Mouse (Mus musculus) heart, adult 2 months (tissue): ENCODE results near the gene 1700021F05Rik. TPM values are rescaled to one million over a fixed set of nuclear protein-coding genes. Genes with fewer than 3 reads are reported as not detected.

Source experiments
- DNase-seq, 2 experiments: peaks; one replicate each; pipeline ENCODE4 v3.0.0; 2021
- H3K27ac ChIP-seq: fragments of 200-600 bp; 2 replicates; pipeline ENCODE4 v1.8.1; 2022
- H3K27me3 ChIP-seq: fragments of 200-500 bp; 2 replicates; pipeline ENCODE4 v1.6.1; 2012; ENCODE audit warnings: mild to moderate bottlenecking, low read length, inconsistent platforms, mixed read lengths; ENCODE audit not compliant: control insufficient read depth, insufficient read depth
- H3K36me3 ChIP-seq: fragments of 200-500 bp; 2 replicates; pipeline ENCODE4 v1.6.1; 2012; ENCODE audit warnings: low read length, inconsistent platforms; ENCODE audit not compliant: control insufficient read depth, insufficient read depth
- H3K4me1 ChIP-seq: fragments of 200-500 bp; 2 replicates; pipeline ENCODE4 v1.6.1; 2011; ENCODE audit warnings: low read length; ENCODE audit not compliant: control insufficient read depth, insufficient read depth
- H3K4me3 ChIP-seq: fragments of 200-600 bp; 2 replicates; pipeline ENCODE4 v1.8.1; 2022
- H3K79me2 ChIP-seq: fragments of 200-500 bp; replicated peaks from 2 replicates; pipeline ENCODE4 v1.6.1; 2012; ENCODE audit warnings: mild to moderate bottlenecking, inconsistent platforms, low read length, moderate library complexity, mixed read lengths; ENCODE audit not compliant: control insufficient read depth, insufficient read depth
- H3K9ac ChIP-seq: fragments of 200-500 bp; 2 replicates; pipeline ENCODE4 v1.6.1; 2012; ENCODE audit warnings: low read depth, mild to moderate bottlenecking, control low read depth, inconsistent platforms, low read length, mixed read lengths
- CTCF ChIP-seq: fragments of 200-600 bp; IDR thresholded peaks from 2 replicates; pipeline ENCODE4 v1.8.1; 2022; ENCODE audit warnings: antibody characterized with exemption, mild to moderate bottlenecking, moderate library complexity
- EP300 ChIP-seq: fragments of 200-500 bp; IDR thresholded peaks from 2 replicates; pipeline ENCODE4 v1.6.1; 2011; ENCODE audit warnings: low read depth, low read length, control low read depth; ENCODE audit not compliant: insufficient read depth
- POLR2A ChIP-seq: fragments of 200-500 bp; IDR thresholded peaks from 2 replicates; pipeline ENCODE4 v1.6.1; 2011; ENCODE audit warnings: mild to moderate bottlenecking, low read depth, low read length, control low read depth; ENCODE audit not compliant: insufficient read depth
- WGBS: fragments of 180-500 bp; shearing (Covaris S2); methylation state at CpG from one replicate; pipeline ENCODE4 v1.1.7; 2018; 5-methylcytosine and 5-hydroxymethylcytosine counted together
- intact Hi-C: fragments of 180-260 bp; cut with DNase I; formaldehyde crosslinking; loops from one replicate; pipeline ENCODE4 v1.15.1; 2025
- polyA plus RNA-seq: library from polyadenylated mRNA; depleted of rRNA; stranded (reverse); fragments of >200 nt; gene quantifications from 2 replicates; pipeline ENCODE4 v1.2.3, GENCODE M21; 2012
- total RNA-seq, 2 experiments: library from RNA; stranded (reverse); gene quantifications; 2 replicates each; pipeline ENCODE4 v1.2.3; 2021

1700021F05Rik gene
- total and polyA plus RNA-seq, 3 experiments: 27.4 to 121 (median 112) TPM

DNA sequence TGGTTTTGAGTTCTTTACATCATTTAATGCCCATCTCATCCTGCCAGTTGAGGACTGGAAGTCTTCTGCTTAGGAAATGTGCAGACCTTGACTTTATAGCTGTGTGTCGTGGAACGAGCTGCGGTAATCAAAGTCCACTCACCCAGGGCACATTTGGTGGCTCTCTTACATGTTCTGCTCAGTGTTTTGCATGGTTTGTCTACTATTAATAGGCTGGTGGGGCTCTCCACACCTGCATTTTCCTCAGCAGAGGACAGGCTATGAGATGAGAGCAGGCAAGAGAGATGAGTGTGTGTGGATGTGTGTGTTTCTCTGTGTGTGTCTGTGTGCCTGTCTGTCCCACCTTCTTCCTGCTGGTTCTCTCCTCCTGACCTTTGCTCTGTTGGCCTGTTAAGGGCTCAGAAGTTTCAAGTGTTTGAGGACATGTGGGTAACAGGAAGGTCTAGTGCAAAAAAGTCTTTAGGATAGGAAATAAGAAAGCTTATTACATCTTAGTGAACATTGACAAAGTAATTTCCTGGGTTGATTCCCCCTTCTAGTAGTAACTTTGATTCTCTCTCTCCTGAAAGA is 53.3 kb downstream of the 1700021F05Rik start:
- intact Hi-C loops: no loop called here
- 78% methylated on average over 3 of the region's 3 CpGs for WGBS
- no peak overlapping the region for H3K27ac ChIP-seq
- H3K27me3 ChIP-seq: no peaks in the 10 kb centered on the region
- H3K79me2 ChIP-seq: peaks cover 2% of the 10 kb centered on the region; the same call in 1 of the 2 replicates
- H3K4me3 ChIP-seq: no peak overlapping the region
- no peak overlapping the region for H3K9ac ChIP-seq
- TF ChIP-seq CTCF: no peak
- no peak for TF ChIP-seq POLR2A
- no peak for TF ChIP-seq EP300
- no peak for DNase-seq
- no peaks in the 10 kb centered on the region for H3K36me3 ChIP-seq
- peaks cover 27% of the 10 kb centered on the region for H3K4me1 ChIP-seq

DNA sequence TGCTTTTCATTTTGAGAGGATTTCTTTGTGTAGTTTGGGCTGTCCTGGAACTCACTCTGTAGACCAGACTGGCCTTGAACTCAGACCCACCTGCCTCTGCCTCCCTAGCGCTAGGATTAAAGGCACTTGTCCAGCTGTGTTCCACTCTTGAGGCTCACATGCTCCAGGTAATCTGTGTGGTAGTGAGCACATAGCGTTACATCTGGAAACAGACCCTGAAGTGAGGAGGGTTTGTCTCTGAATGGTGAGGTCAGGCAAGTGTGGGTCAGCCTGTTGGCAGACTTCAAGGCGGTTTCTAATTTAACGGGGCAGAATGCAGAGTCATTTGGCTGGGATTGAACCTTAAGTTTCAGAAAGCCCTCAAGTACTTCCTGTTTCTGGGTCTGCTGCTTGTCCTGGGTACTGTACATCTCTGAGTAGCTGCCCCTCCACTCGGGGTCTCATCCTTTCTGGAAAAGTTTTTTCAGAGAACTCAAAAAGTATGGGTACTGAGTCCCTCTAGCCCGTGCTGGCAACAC is 55.0 kb downstream of the 1700021F05Rik start:
- 65% methylated on average over 6 of the region's 6 CpGs for WGBS
- Histone ChIP-seq H3K4me1 (peaks cover 27% of the 10 kb centered on the region), H3K9ac (no peak overlapping the region), H3K27ac (peak overlapping the region; percentile 26), H3K79me2 (peaks cover 2% of the 10 kb centered on the region; the same call in 1 of the 2 replicates), H3K36me3 (no peaks in the 10 kb centered on the region), H3K4me3 (no peak overlapping the region), H3K27me3 (no peaks in the 10 kb centered on the region)
- TF ChIP-seq POLR2A (no peak), EP300 (0 out of 2 replicates have a peak, but pooled peaks have one; percentile 32)
- intact Hi-C loops: no loop called here
- DNase-seq: no peak

DNA sequence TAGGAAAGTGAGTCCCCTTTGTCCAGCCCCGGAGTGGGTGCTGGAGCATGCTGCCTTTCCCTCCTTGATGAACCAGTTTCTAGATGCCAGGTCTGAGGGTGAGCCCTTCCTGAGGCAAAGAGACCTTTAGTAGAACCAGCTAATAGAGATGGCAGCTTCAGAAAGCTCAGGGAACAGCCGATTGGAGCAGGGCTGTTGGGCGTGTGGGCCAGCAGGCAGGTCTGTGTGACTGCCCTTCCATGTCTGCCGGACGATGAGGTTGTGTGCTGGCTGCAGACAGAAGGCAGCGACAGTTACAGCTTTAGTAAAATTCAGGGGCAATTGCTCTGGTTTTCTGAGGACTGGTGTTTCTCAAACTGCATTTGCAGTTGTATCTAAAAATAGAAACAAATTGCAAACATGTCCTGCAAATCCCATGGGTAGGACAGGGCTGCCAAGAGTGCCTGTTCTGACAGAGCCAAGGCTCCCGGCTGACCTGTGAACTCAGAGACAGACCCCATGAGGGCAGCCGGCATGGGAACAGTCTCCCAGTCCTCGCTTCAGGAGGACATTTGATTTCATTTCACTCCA is 57.3 kb downstream of the 1700021F05Rik start:
- Histone ChIP-seq H3K36me3 (no peaks in the 10 kb centered on the region), H3K27me3 (no peaks in the 10 kb centered on the region), H3K27ac (peak overlapping the region; percentile 87), H3K9ac (peak overlapping the region; percentile 70), H3K4me3 (peak overlapping the region; percentile 1; the same call in 1 of the 2 replicates), H3K4me1 (peaks cover 15% of the 10 kb centered on the region), H3K79me2 (peaks cover 2% of the 10 kb centered on the region; the same call in 1 of the 2 replicates)
- intact Hi-C loops: no loop called here
- peak; percentile 55 to 68 for DNase-seq
- WGBS: 15% methylated on average over 9 of the region's 9 CpGs
- TF ChIP-seq CTCF (no peak), POLR2A (0 out of 2 replicates have a peak, but pooled peaks have one; percentile 48), EP300 (0 out of 2 replicates have a peak, but pooled peaks have one; percentile 36)

DNA sequence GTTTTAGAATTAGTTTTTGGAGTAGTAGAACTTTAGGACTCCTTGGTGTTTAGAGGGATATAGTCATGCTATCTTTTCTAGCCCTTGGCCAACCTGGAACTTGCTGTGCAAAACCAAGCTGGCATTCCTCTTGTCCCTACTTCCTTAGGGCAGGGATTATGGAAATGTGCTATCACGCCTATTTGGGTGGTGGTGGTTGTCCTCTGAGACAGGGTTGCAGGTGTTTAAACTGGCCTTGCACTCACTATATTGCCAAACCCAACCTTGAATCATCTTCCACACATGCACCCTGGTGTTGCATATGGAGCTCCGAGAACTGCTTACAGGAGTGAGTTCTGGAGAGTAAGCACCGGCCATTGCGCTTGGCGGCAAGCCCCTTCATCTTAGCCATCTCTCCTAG is 58.8 kb downstream of the 1700021F05Rik start:
- peaks cover 2% of the 10 kb centered on the region; the same call in 1 of the 2 replicates for H3K79me2 ChIP-seq
- no peak for TF ChIP-seq POLR2A
- no peak for TF ChIP-seq EP300
- TF ChIP-seq CTCF: no peak
- no peaks in the 10 kb centered on the region for H3K36me3 ChIP-seq
- H3K4me1 ChIP-seq: peaks cover 12% of the 10 kb centered on the region
- 92% methylated on average over 5 of the region's 5 CpGs for WGBS
- H3K27me3 ChIP-seq: no peaks in the 10 kb centered on the region
- no peak overlapping the region for H3K27ac ChIP-seq
- no peak for DNase-seq
- H3K4me3 ChIP-seq: no peak overlapping the region
- intact Hi-C loops: no loop called here
- H3K9ac ChIP-seq: no peak overlapping the region

DNA sequence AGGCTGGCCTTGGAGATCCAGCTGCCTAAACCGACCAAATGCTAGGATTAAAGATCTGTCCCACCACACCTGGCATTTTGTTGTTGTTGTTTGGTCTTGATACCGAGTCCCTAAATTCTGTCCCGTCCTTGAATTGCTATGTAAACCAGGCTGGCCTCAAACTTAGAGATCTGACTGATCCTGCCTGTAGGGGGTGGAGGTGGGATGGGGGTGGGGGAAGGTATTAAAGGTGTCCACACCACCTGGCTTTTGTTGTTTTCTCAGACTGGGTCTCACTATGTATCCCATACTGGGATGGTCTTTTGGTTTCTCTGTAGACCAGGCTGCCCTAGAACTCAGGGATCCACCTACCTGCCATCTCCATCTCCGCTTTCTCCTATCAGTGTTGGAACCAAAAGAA is 59.6 kb downstream of the 1700021F05Rik start:
- no peak for DNase-seq
- WGBS: 71% methylated on average over 4 of the region's 4 CpGs
- TF ChIP-seq CTCF (no peak), EP300 (no peak), POLR2A (no peak)
- Histone ChIP-seq H3K27me3 (no peaks in the 10 kb centered on the region), H3K36me3 (no peaks in the 10 kb centered on the region), H3K79me2 (peaks cover 2% of the 10 kb centered on the region; the same call in 1 of the 2 replicates), H3K27ac (no peak overlapping the region), H3K9ac (no peak overlapping the region), H3K4me1 (peaks cover 10% of the 10 kb centered on the region), H3K4me3 (no peak overlapping the region)
- intact Hi-C loops: no loop called here

DNA sequence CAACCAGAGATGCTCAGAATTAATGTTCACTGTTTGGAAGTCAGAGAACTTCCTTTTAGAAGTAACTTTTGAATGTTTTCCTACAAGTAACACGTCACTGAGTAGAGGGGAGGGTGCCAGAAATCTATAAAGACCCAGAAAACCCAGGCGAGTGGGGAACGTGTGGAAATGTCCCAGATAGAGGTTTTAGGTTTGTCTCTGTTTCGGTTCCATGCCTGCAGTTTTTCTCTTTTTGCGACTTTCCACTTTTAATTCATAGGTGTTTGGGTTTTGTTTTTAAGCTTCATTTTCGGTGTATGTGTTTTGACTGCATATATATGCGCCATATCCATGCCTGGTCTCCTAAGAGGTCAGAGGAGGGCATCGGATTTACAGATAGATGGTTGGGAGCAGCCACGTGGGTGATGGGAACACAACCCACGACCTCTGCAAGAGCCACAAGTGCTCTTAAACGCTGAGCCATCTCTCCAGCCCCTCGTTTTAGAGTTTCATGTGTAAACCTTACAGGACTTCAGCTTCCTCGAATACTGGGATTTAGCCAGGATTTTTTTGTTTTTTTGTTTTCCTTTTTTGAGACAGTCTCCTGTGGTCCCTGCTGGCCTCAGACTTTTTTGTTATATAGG is 60.5 kb downstream of the 1700021F05Rik start:
- Histone ChIP-seq H3K4me1 (peaks cover 7% of the 10 kb centered on the region), H3K9ac (peak overlapping the region; percentile 70), H3K4me3 (peak overlapping the region; percentile 64), H3K27ac (peak overlapping the region; percentile 93), H3K36me3 (no peaks in the 10 kb centered on the region), H3K79me2 (0 out of 2 replicates have a peak, but pooled peaks cover 2% of the 10 kb centered on the region), H3K27me3 (no peaks in the 10 kb centered on the region)
- no peak for DNase-seq
- no peak for TF ChIP-seq EP300
- TF ChIP-seq POLR2A: no peak
- no peak for TF ChIP-seq CTCF
- whole genome bisulfite sequencing: 24% methylated on average over 13 of the region's 13 CpGs
- intact Hi-C loops: no loop called here
